Mouse (Mus musculus) small intestine, adult 10 weeks (tissue): ENCODE data around the gene Ccdc6. TPM values are rescaled to one million over a fixed set of nuclear protein-coding genes. Genes with fewer than 3 reads are reported as not detected.

ENCODE experiments used
- polyA plus RNA-seq: library from polyadenylated mRNA; stranded (reverse); fragments of 350-450 nt; fragmentation: Illumina TruSeq; extraction: RNeasy Lipid Tissue Mini Kit (QIAGEN cat#74804); gene quantifications from one replicate; pipeline ENCODE4 v1.2.3, GENCODE M21; 2014; ENCODE audit warnings: low replicate concordance

Gene Ccdc6
- 43.7 TPM for polyA plus RNA-seq

DNA sequence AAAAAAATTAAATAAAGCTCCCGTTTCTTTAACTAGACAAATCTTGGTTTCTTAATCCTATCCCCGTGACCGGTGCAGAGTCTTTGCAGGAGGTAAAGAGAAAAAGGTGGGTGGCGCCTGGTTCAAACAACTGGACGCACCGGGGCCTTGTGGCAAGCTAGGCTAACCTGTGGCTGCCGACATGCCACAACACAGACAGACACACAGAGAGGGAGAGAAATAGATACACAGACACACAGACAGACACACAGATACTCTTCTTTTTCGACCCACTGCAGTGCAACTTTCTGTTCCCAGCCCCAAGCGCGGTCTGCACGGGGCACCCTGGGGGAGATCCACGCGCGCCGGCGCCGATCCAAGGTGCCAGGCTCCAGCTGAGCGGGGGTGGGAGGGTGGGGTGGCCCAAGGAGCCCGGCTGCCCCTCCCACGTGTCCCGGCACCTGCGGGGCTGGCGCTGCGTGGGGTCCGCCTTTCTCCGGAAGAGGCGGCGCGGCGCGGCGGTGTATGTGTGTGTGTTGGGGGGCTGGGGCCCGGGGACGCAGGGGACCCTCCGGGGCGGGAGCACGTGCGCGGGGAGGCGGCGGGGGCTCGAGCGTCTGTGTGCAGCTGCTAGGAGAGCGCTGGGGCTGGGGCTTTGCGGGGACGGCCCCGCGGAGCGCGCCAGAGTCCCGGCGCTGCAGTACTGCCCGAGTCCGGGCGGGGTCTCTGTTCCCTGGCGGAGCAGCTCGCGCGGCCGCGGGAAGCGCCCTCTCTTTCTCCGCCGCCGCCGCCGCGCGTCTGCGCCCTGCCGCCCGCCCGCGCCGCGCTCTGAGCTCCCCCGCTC lies at the start of gene Ccdc6:
Ccdc6 (plus strand) TSS at position 756 of the 823 bp plus-strand sequence.

DNA sequence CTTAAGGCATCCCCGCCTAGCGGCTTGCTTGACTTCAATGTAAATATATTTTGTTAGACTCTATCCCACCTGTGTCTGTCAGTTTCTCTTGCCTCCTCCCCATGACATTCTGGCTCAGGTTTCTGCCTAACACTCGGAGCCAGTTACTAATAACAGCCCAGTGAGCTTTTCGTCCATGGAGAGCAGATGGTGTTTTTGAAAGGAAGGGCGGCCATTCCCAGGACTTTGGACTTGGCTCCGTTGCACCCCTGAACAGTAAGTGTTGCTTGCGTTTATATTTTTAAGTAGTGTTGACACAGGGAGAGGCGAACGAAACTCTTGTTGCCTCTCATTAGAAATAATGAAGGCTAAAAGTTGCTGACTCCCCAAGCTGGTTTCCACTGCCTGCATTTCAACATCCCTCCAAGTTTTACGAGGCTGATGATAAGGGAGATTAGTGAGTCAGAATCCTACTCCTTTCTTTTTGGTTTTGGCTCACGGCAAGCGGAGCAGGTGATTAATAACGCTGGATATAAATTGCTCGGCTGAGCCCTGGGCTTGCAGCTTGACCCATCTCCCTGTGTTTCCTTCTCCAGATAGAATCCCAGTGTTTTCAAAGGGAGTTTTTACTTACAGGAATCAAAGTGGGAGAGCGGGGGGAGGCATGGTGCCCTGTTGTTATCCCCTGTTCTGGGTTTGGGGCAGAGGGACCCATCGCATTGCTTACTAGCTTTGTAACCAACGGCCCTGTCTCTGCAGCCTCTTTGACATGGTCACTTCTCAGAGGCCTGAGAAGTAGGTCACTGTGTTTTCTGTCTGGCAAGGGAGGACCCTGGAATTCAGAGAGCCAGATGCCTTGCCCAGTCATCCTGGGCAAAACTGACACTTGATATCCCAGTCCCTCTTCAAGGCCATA lies 107.8 kb downstream of the Ccdc6 start, which contains the start of gene Mrln:
Mrln (plus strand) TSS at position 160 of the 895 bp plus-strand sequence.

Other genes with a start within 250 kb of the Ccdc6 start
- gene Mrln, start 107.5 kb downstream of the Ccdc6 start, polyA plus RNA-seq: not detected
- 20.0 TPM for gene Slc16a9, start 148.0 kb downstream of the Ccdc6 start, polyA plus RNA-seq